ENCODE assay signal across 12 mouse cellular contexts in genomic region chr7:64030650-64031049, GRCm38 (mm10).
"Had no signal": no experiment of that assay in that cellular context is flagged by ENCODE, and none has a peak within 500 bp of the region (broad histone marks: within the 10 kb centered on the region; RNA-seq: fewer than 3 reads in every experiment).

No protein-coding gene starts in this region.

- H3K9ac ChIP-seq: limb, embryonic 13.5 days; neural tube, embryonic 15.5 days had no signal

- H3K4me3 ChIP-seq: layer of hippocampus, adult 2 months; limb, embryonic 13.5 days; midbrain, embryonic 10.5 days; myocyte; neural tube, embryonic 15.5 days had no signal

- DNase-seq: kidney, adult 11 months; kidney, postnatal 10 days; kidney, postnatal 4 days; left cerebral cortex, postnatal 4 days; lung, adult 18-20 months; midbrain, embryonic 14.5 days had no signal

- H3K4me2 ChIP-seq: limb, embryonic 13.5 days; neural tube, embryonic 15.5 days had no signal

- H3K27ac ChIP-seq: layer of hippocampus, adult 2 months; limb, embryonic 13.5 days; midbrain, embryonic 10.5 days; neural tube, embryonic 15.5 days; stomach, postnatal 0 days had no signal

- H3K36me3 ChIP-seq: limb, embryonic 13.5 days; midbrain, embryonic 10.5 days; neural tube, embryonic 15.5 days had no signal

- H3K4me1 ChIP-seq: limb, embryonic 13.5 days; neural tube, embryonic 15.5 days had no signal

- H3K27me3 ChIP-seq: limb, embryonic 13.5 days; neural tube, embryonic 15.5 days had no signal

- H3K9me3 ChIP-seq: limb, embryonic 13.5 days; neural tube, embryonic 15.5 days had no signal
